Mouse (Mus musculus) testis, adult 2 months (tissue): ENCODE measurements around the gene Opalin.

Experiments
- CTCF ChIP-seq: fragments of 200-500 bp; IDR thresholded peaks from 2 replicates; pipeline ENCODE4 v1.5.1; 2012; ENCODE audit warnings: low read depth, mild to moderate bottlenecking, inconsistent platforms, low read length, moderate library complexity; ENCODE audit not compliant: control insufficient read depth, insufficient read depth, insufficient replicate concordance
- POLR2A ChIP-seq: fragments of 200-500 bp; IDR thresholded peaks from 2 replicates; pipeline ENCODE4 v1.6.1; 2012; ENCODE audit warnings: low read depth, mild to moderate bottlenecking, inconsistent platforms, low read length, moderate library complexity; ENCODE audit not compliant: control insufficient read depth

DNA sequence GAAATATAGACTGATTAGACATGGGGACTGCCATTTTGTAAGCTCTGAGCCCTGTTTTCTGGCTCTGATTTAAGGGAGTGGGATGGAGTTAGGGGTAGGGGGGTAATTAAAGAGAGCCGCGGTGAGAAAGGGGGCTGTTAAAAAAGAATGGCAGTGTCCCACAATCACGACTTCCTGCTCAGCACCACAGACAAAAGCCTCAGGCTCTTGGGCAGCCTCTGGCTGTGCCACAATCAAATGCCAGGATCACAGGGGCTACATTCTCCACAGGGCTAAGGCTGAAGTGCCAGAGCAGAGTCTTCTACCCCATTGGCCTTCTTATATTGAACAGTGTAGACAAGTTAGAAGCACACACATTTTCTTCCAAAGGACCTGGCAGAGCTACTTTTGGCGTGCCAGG lies 11.0 kb upstream of the Opalin start:
- no peak for TF ChIP-seq CTCF
- no peak for TF ChIP-seq POLR2A
